Mouse (Mus musculus) midbrain, embryonic 10.5 days (tissue): ENCODE data around the gene Slc45a1. TPM values are rescaled to one million over a fixed set of nuclear protein-coding genes. Genes with fewer than 3 reads are reported as not detected.

Experiments
- DNase-seq: peaks from one replicate; pipeline ENCODE4 v3.0.0-alpha.2; 2017; ENCODE audit warnings: low spot score
- H3K27ac ChIP-seq: fragments of 300-500 bp; sonication (generic); replicated peaks from 2 replicates; pipeline ENCODE4 v1.5.1; 2016; ENCODE audit warnings: mild to moderate bottlenecking
- H3K27me3 ChIP-seq: fragments of 300-500 bp; sonication (generic); 2 replicates; pipeline ENCODE4 v1.6.1; 2016; ENCODE audit warnings: low read depth, mild to moderate bottlenecking; ENCODE audit not compliant: poor library complexity, severe bottlenecking
- H3K36me3 ChIP-seq: fragments of 300-500 bp; sonication (generic); 2 replicates; pipeline ENCODE4 v1.6.1; 2016; ENCODE audit warnings: mild to moderate bottlenecking, moderate library complexity
- H3K4me1 ChIP-seq: fragments of 300-500 bp; sonication (generic); 2 replicates; pipeline ENCODE4 v1.6.1; 2016
- H3K4me3 ChIP-seq: fragments of 300-500 bp; sonication (generic); 2 replicates; pipeline ENCODE4 v1.5.1; 2016; ENCODE audit warnings: mild to moderate bottlenecking, moderate library complexity
- H3K9me3 ChIP-seq: fragments of 300-500 bp; sonication (generic); replicated peaks from 2 replicates; pipeline ENCODE4 v1.6.1; 2016; ENCODE audit warnings: mild to moderate bottlenecking
- WGBS: fragments of 180-500 bp; shearing (Covaris S2); methylation state at CpG from one replicate; pipeline ENCODE4 v1.1.7; 2016; 5-methylcytosine and 5-hydroxymethylcytosine counted together
- polyA plus RNA-seq: library from polyadenylated mRNA; unstranded; fragments of >200 nt; fragmentation: Nextera tagmentation; extraction: Ambion mirVana; gene quantifications from 2 replicates; pipeline ENCODE4 v1.2.1, GENCODE M21; 2016

Slc45a1 gene
- polyA plus RNA-seq, 1 experiment from 2014 or later = 1.7 TPM

DNA sequence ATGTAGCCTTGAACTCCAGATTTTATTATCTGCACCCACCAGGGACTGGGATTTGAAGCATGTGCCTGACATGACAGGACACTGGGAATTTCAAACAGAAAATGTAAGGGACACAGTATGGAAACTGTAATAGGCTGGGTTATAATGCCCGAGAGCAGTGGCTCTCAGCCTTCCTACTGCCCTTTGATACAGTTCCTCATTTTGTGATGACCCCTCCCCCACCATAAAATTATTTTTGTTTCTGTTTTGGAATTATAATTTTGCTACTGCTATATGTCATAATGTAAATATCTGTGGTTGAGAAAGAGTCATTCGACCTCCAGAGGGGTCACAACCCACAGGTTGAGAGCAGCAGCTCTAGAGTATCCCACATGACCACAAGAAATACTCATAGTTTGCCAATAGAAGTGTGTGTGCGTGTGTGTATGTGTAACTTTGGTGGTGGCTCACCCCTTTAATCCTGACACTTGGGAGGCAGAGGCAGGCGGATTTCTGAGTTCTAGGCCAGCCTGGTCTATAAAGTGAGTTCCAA lies 57.6 kb downstream of the Slc45a1 start:
- no peaks in the 10 kb centered on the region for H3K9me3 ChIP-seq

DNA sequence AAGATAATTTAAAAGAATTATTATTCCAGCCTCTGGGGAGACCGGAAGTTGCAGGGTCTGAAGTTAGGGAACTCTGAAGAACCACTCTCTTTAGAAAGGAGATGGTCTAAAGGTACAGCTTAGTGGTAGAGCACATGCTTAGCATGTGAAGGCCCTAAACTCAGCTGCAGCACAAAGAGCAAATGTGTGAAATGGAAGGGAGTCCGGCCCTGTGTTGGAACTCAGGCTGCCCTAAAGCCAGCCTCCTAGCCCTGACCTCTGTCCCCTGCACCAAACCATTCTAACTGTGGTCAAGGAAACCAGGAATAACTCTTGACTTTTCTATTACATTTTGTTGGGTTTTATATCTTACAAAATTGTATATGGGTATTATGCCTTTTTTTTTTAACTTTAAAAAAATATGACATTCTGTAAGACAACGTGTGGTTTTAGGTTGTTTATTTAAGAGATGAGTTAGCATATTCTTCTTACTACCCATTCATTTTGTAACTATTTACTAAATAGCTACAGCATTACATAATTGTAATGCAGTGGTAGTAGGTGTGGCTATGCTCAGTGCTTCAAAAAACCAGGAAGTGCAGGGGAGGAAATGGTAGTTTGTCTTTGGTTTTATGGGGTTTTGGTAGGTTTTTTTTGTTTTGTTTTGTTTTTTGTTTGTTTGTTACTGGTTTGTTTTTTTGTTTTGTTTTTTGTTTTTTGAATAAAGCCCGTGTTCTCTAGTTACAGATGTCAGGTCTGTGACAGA lies 58.3 kb downstream of the Slc45a1 start:
- no peak for DNase-seq
- no peaks in the 10 kb centered on the region for H3K27me3 ChIP-seq
- WGBS = 87% methylated on average over 4 of the region's 4 CpGs

More for the DNA sequence above, 57.6 kb downstream of the Slc45a1 start:
- Histone ChIP-seq H3K36me3 (no peaks in the 10 kb centered on the region), H3K4me1 (peaks cover 31% of the 10 kb centered on the region), H3K27me3 (no peaks in the 10 kb centered on the region), H3K27ac (no peak overlapping the region), H3K4me3 (no peak overlapping the region)
- DNase-seq = no peak
- 95% methylated on average over 4 of the region's 4 CpGs for WGBS

GRCm38 (mm10) chr4:150592087-150592486 lies 59.9 kb downstream of the Slc45a1 start:
- no peak for DNase-seq
- 91% methylated on average over 6 of the region's 6 CpGs for WGBS
- Histone ChIP-seq H3K4me3 (no peak overlapping the region), H3K27me3 (no peaks in the 10 kb centered on the region), H3K4me1 (peaks cover 36% of the 10 kb centered on the region), H3K9me3 (no peaks in the 10 kb centered on the region), H3K27ac (no peak overlapping the region), H3K36me3 (no peaks in the 10 kb centered on the region)

More for the DNA sequence above, 58.3 kb downstream of the Slc45a1 start:
- no peaks in the 10 kb centered on the region for H3K36me3 ChIP-seq
- H3K27ac ChIP-seq = no peak overlapping the region
- H3K4me3 ChIP-seq = no peak overlapping the region
- H3K9me3 ChIP-seq = no peaks in the 10 kb centered on the region
- peaks cover 28% of the 10 kb centered on the region for H3K4me1 ChIP-seq

GRCm38 (mm10) chr4:150591602-150592001 lies 60.4 kb downstream of the Slc45a1 start:
- Histone ChIP-seq H3K36me3 (no peaks in the 10 kb centered on the region), H3K27ac (0 out of 2 replicates have a peak overlapping the region, but pooled peaks have one; percentile 4), H3K9me3 (no peaks in the 10 kb centered on the region), H3K27me3 (no peaks in the 10 kb centered on the region), H3K4me1 (peaks cover 36% of the 10 kb centered on the region), H3K4me3 (no peak overlapping the region)
- 80% methylated on average over 4 of the region's 4 CpGs for WGBS
- DNase-seq = no peak

DNA sequence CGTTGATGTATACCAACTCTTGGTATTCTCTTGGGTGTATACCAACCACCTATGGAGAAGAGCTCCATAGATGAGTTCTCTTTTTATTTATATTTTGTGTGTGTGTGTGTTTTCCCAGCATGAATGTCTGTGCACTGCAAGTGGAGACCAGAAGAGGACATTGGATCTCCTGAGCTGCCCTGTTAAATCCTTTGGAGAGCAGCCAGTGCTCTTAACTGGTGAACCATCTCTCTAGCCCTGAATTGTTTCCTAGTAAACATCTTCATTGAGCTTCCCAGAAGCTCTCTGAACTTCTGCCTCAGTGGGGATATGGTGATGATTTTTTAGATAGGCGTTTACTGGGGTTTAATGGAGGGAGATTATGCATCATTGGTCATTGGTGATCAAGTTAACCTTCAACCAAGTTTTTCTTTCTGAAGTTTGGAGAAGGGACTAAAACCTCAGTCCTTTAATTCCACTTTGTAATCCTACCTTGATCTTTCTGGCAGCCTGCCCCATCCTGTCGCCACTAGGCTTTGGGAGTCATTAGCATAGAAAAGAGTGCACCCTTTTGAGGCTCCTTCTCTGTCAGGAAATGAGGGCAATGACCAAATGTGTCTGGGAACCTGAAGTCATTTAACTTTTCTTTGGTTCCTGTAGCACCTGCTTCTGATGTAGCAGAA lies 61.2 kb downstream of the Slc45a1 start:
- Histone ChIP-seq H3K27me3 (no peaks in the 10 kb centered on the region), H3K4me1 (peaks cover 36% of the 10 kb centered on the region), H3K9me3 (no peaks in the 10 kb centered on the region), H3K27ac (no peak overlapping the region), H3K4me3 (no peak overlapping the region), H3K36me3 (no peaks in the 10 kb centered on the region)
- WGBS = 50% methylated on average over 3 of the region's 3 CpGs
- no peak for DNase-seq

DNA sequence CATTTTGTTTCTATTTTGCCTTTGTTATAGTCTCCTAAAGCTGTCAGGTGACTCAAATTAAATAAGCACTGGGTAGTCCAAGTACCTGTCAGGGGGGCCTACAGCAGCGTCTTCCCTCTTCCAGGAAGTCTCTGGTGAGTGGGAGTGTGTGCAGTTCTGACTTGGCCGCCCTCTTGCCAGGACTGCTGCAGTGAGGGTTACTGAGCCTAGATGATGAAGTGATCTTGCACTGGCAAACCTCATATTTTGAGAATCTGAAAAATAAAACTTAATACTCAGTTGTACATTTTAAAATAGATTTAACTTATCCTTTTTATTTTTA lies 63.7 kb downstream of the Slc45a1 start:
- no peak for DNase-seq
- no peaks in the 10 kb centered on the region for H3K9me3 ChIP-seq
- no peaks in the 10 kb centered on the region for H3K36me3 ChIP-seq
- no peaks in the 10 kb centered on the region for H3K27me3 ChIP-seq
- no peak overlapping the region for H3K27ac ChIP-seq
- 92% methylated on average over 2 of the region's 2 CpGs for WGBS
- H3K4me1 ChIP-seq = peaks cover 50% of the 10 kb centered on the region
- no peak overlapping the region for H3K4me3 ChIP-seq

- Histone ChIP-seq H3K9me3 (no peaks in the 10 kb centered on the region), H3K4me3 (no peak overlapping the region), H3K27ac (no peak overlapping the region), H3K27me3 (no peaks in the 10 kb centered on the region), H3K36me3 (no peaks in the 10 kb centered on the region), H3K4me1 (peaks cover 55% of the 10 kb centered on the region)
- DNase-seq = no peak
- WGBS = 87% methylated on average over 8 of the region's 8 CpGs
Observed at GRCm38 (mm10) chr4:150587597-150588299, 64.2 kb downstream of the Slc45a1 start.

GRCm38 (mm10) chr4:150586275-150586674 lies 65.7 kb downstream of the Slc45a1 start:
- Histone ChIP-seq H3K9me3 (no peaks in the 10 kb centered on the region), H3K27me3 (no peaks in the 10 kb centered on the region), H3K4me3 (no peak overlapping the region), H3K36me3 (peaks cover under 1% of the 10 kb centered on the region; the same call in 1 of the 2 replicates), H3K4me1 (peaks cover 55% of the 10 kb centered on the region), H3K27ac (no peak overlapping the region)
- no peak for DNase-seq
- WGBS = 92% methylated on average over 5 of the region's 5 CpGs

GRCm38 (mm10) chr4:150585800-150586199 lies 66.2 kb downstream of the Slc45a1 start:
- H3K4me1 ChIP-seq = peaks cover 51% of the 10 kb centered on the region
- no peaks in the 10 kb centered on the region for H3K9me3 ChIP-seq
- peaks cover 5% of the 10 kb centered on the region for H3K36me3 ChIP-seq
- DNase-seq = no peak
- no peaks in the 10 kb centered on the region for H3K27me3 ChIP-seq
- H3K4me3 ChIP-seq = no peak overlapping the region
- no peak overlapping the region for H3K27ac ChIP-seq
- 87% methylated on average over 2 of the region's 2 CpGs for WGBS

- H3K27ac ChIP-seq = peak overlapping the region; percentile 71
- 72% methylated on average over 3 of the region's 3 CpGs for WGBS
- H3K4me3 ChIP-seq = no peak overlapping the region
- no peak for DNase-seq
- peaks cover 39% of the 10 kb centered on the region for H3K4me1 ChIP-seq
- no peaks in the 10 kb centered on the region for H3K27me3 ChIP-seq
- peaks cover 15% of the 10 kb centered on the region for H3K36me3 ChIP-seq
- no peaks in the 10 kb centered on the region for H3K9me3 ChIP-seq
Observed at GRCm38 (mm10) chr4:150583777-150584135, 68.2 kb downstream of the Slc45a1 start.

GRCm38 (mm10) chr4:150582966-150583776 lies 68.8 kb downstream of the Slc45a1 start:
- no peaks in the 10 kb centered on the region for H3K27me3 ChIP-seq
- 62% methylated on average over 13 of the region's 13 CpGs for WGBS

More at GRCm38 (mm10) chr4:150582966-150583776, 68.8 kb downstream of the Slc45a1 start:
- no peak overlapping the region for H3K4me3 ChIP-seq
- no peaks in the 10 kb centered on the region for H3K9me3 ChIP-seq
- H3K36me3 ChIP-seq = peaks cover 15% of the 10 kb centered on the region
- no peak for DNase-seq
- peak overlapping the region; percentile 71 for H3K27ac ChIP-seq
- peaks cover 39% of the 10 kb centered on the region for H3K4me1 ChIP-seq
